Mouse (Mus musculus) layer of hippocampus, adult 9-11 months (tissue): ENCODE data around the gene Fbxw9.

Experiments used
- DNase-seq: peaks from one replicate; pipeline ENCODE4 v3.0.0; 2022

The Fbxw9 gene

DNA sequence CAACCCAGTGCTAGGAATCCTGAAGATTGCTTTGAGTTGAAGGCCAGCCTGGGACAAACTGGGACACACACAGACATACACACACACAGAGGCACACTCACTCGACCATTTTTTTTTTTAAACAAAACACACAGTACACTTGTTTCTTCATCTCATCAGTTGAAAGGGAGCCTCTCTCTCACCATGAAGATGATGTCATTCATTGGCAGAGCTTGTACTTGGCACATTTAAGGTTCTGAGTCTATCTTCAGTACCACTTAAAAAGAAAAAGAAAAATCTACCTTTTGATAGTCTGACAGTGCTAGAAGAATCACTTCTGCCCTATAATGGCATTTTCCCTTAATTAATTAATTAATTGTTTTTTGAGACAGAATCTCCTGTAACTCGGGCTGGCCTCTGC is 28.9 kb downstream of the Fbxw9 start:
- no peak for DNase-seq

DNA sequence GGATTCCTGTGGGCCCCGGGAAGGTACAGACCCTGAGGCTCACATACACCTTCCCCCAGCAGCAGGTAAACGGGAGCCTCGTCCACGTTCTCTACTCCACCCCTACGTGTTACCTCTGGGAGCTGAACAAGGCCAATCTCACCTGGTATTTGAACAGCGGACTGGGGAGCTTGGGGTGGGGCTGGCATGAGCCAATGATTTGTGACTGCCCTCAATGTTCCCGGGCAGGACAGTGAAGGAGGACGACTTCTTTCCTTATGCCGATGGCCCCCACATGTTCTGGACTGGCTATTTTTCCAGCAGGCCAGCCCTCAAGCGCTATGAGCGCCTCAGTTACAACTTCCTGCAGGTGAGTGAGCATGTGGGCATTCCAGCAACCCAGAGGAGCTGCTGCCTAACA is 31.0 kb downstream of the Fbxw9 start:
- DNase-seq, result no peak

DNA sequence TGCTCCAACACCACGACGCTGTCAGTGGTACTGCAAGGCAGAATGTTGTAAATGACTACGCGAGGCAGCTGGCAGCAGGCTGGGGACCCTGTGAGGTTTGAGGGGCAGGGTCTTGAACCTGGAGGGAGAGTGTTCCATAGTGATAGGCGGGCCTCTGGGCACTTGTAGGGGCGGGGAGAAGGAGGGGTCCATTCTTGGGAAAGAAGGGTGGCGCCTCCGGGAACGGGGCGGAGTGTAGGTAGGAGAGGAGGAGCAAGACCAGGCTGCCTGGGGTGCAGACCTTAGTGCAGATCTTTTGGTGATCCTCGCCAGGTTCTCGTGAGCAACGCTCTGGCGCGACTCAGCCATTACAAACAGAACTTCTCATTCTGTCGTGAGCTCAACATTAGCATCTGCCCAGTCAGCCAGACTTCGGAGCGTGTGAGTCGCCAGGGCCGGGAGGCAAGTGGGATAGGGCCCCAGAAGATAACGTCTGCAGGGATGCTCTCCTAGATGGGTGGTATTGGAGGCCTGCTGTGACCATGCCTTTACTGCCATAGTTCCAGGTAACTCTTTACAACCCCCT is 31.8 kb downstream of the Fbxw9 start:
- no peak for DNase-seq

DNA sequence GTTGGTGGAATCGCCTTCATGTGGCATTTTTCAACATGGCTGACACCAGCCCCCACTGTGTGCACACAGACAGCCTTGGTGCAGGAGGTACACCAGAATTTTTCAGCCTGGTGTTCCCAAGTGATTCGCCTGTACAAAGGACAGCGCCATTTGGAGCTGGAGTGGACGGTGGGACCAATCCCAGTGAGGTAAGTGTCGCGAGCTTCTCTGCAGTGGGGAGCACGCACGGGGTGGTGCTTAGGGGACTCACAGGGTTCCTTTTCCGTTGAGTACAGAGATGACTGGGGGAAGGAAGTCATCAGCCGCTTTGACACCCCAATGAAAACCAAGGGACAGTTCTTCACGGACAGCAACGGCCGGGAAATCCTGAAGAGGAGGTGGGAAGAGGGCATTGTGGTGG is 35.2 kb downstream of the Fbxw9 start:
- no peak for DNase-seq

- no peak for DNase-seq
Measured at GRCm38 (mm10) chr8:85095566-85095965, 35.7 kb downstream of the Fbxw9 start.

DNA sequence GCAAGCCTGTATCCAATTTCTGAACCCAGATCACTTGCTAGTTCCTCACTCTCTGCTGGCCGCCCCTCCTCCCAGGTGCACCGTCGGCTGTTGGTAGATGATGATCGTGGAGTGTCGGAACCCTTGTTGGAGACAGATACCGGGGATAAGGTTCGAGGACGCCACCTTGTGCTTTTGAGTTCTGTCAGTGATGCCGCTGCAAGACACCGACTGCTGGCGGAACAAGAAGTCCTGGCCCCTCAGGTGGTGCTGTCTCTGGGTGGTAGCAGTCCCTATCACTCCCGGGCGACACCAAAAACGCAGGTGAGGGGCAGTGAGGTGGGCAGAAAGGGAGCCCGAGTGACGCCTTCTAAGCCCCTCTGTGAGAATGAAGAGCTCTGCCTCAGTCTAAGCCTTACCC is 36.3 kb downstream of the Fbxw9 start:
- no peak for DNase-seq

DNA sequence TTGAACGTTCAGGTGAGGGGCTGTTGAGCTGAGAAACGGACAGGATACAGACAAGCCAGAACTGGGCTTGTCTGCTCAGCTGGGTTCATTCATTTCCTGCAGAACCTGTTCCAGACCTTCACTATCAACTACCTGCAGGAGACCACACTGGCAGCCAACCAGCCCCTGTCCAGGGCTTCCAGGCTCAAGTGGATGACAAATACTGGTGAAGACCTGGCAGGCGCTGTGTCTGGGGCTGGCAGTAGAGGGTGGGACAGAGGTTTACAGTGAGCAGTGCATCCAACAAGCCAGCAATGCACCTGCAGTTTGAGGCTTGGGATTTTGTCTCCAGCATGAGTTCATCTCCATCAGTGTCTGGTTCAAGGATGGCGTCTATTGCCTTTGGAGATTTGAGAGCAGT is 37.0 kb downstream of the Fbxw9 start:
- DNase-seq, result no peak

GRCm38 (mm10) chr8:85100076-85100665 is 40.3 kb downstream of the Fbxw9 start:
- no peak for DNase-seq

DNA sequence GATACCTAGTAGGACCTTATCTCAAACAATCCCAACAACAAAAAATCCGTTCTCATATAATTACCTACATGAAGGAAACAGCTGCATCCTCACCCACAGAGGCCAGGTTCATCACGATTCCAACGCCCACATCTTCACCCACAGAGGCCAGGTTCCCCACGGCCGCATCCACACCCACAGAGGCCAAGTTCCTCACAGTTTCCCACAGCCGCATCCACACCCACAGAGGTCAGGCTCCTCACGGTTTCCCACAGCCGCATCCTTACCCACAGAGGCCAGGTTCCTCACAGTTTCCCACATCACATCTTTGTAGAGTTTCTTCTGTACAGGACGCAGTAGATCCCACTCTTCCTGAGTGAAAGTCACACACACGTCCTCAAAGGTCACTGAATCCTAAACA is 53.4 kb downstream of the Fbxw9 start:
- DNase-seq, result no peak

DNA sequence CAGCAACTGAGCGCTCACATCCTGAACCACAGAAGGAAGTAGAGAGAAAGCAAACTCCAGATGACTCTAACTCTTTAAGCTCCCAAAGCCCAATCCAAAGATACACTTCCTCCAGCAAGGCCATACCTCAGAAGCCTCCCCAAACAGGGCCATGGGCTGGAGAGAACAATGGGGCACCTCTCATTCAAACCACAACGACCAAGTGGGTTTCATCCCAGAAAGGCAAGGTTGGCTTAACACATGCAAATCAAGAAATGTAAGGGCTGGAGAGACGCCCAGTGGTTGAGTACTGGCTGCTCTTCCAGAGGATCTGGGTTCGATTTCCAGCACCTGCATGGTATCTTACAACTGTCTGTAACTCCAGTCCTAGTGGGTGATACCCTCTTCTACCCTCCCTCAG is 55.6 kb downstream of the Fbxw9 start:
- no peak for DNase-seq
